Mouse (Mus musculus): Measurements from ENCODE around the gene Cdk2ap1.

- TF ChIP-seq CTCF (IDR thresholded peaks at IDR 0.05): no peak
- no peak for TF ChIP-seq POLR2A (IDR thresholded peaks at IDR 0.05; ENCODE audit: insufficient read depth, low read depth, low read length)
- TF ChIP-seq EP300 (IDR thresholded peaks at IDR 0.05; ENCODE audit: insufficient read depth, low read depth, low read length): no peak
These were observed 8.1 kb downstream of the Cdk2ap1 start for GRCm38 (mm10) chr5:124354574-124355424.

Measured in heart, adult 2 months (tissue).